Mouse (Mus musculus) embryonic facial prominence, embryonic 10.5 days (tissue): ENCODE measurements around the gene Chrm2. TPM values are rescaled to one million over a fixed set of nuclear protein-coding genes. Genes with fewer than 3 reads are reported as not detected.
A peak's percentile ranks its signal among the peaks of the same experiment; 100 is the strongest.

ENCODE experiments used
- DNase-seq: peaks from one replicate; pipeline ENCODE4 v3.0.0-alpha.2; 2017; ENCODE audit warnings: low spot score
- H3K27ac ChIP-seq: fragments of 300-500 bp; sonication (generic); replicated peaks from 2 replicates; pipeline ENCODE4 v1.5.1; 2016; ENCODE audit warnings: mild to moderate bottlenecking
- H3K27me3 ChIP-seq: fragments of 300-500 bp; sonication (generic); replicated peaks from 2 replicates; pipeline ENCODE4 v1.6.1; 2016; ENCODE audit warnings: low read depth, mild to moderate bottlenecking; ENCODE audit not compliant: poor library complexity, severe bottlenecking
- H3K36me3 ChIP-seq: fragments of 300-500 bp; sonication (generic); replicated peaks from 2 replicates; pipeline ENCODE4 v1.6.1; 2016; ENCODE audit warnings: mild to moderate bottlenecking, moderate library complexity
- H3K4me1 ChIP-seq: fragments of 300-500 bp; sonication (generic); 2 replicates; pipeline ENCODE4 v1.6.1; 2016
- H3K4me3 ChIP-seq: fragments of 300-500 bp; sonication (generic); 2 replicates; pipeline ENCODE4 v1.5.1; 2016; ENCODE audit warnings: mild to moderate bottlenecking, moderate library complexity
- H3K9me3 ChIP-seq: fragments of 300-500 bp; sonication (generic); 2 replicates; pipeline ENCODE4 v1.6.1; 2016; ENCODE audit warnings: mild to moderate bottlenecking
- WGBS: fragments of 180-500 bp; shearing (Covaris S2); methylation state at CpG from one replicate; pipeline ENCODE4 v1.1.7; 2016; 5-methylcytosine and 5-hydroxymethylcytosine counted together
- polyA plus RNA-seq: library from polyadenylated mRNA; unstranded; fragments of >200 nt; fragmentation: Nextera tagmentation; extraction: Ambion mirVana; gene quantifications from 2 replicates; pipeline ENCODE4 v1.2.1, GENCODE M21; 2016

The Chrm2 gene
- 0.24 and 0.25 TPM in 2 replicates for polyA plus RNA-seq

- H3K27me3 ChIP-seq, result peaks cover 70% of the 10 kb centered on the region
- H3K36me3 ChIP-seq, result no peaks in the 10 kb centered on the region
- no peaks in the 10 kb centered on the region for H3K9me3 ChIP-seq
- DNase-seq, result peak; percentile 51
- H3K4me3 ChIP-seq, result peak within 1 kb of the TSS; percentile 64
- H3K27ac ChIP-seq, result no peak within 1 kb of the TSS
- WGBS, result 3% methylated on average over 30 of the region's 30 CpGs
- H3K4me1 ChIP-seq, result peaks cover 22% of the 10 kb centered on the region
Measured at GRCm38 (mm10) chr6:36387612-36388400, at the start of gene Chrm2. Chrm2 (plus strand) TSS chr6:36388084.

- Histone ChIP-seq H3K4me3 (no peak overlapping the region), H3K27me3 (no peaks in the 10 kb centered on the region), H3K27ac (no peak overlapping the region), H3K9me3 (no peaks in the 10 kb centered on the region), H3K4me1 (no peaks in the 10 kb centered on the region), H3K36me3 (no peaks in the 10 kb centered on the region)
- 81% methylated on average over 2 of the region's 2 CpGs for WGBS
- no peak for DNase-seq
Measured at GRCm38 (mm10) chr6:36373983-36374382, 13.9 kb upstream of the Chrm2 start.

GRCm38 (mm10) chr6:36377936-36378335 is 9.9 kb upstream of the Chrm2 start:
- WGBS, result 73% methylated on average over 4 of the region's 4 CpGs
- no peaks in the 10 kb centered on the region for H3K27me3 ChIP-seq
- H3K27ac ChIP-seq, result no peak overlapping the region
- no peak for DNase-seq
- H3K4me3 ChIP-seq, result no peak overlapping the region
- no peaks in the 10 kb centered on the region for H3K4me1 ChIP-seq
- H3K9me3 ChIP-seq, result no peaks in the 10 kb centered on the region
- H3K36me3 ChIP-seq, result no peaks in the 10 kb centered on the region

- 51% methylated on average over 3 of the region's 3 CpGs for WGBS
- no peaks in the 10 kb centered on the region for H3K36me3 ChIP-seq
- no peak overlapping the region for H3K27ac ChIP-seq
- no peak for DNase-seq
- peaks cover 41% of the 10 kb centered on the region for H3K27me3 ChIP-seq
- H3K4me1 ChIP-seq, result peaks cover 16% of the 10 kb centered on the region
- no peaks in the 10 kb centered on the region for H3K9me3 ChIP-seq
- H3K4me3 ChIP-seq, result no peak overlapping the region
Measured at GRCm38 (mm10) chr6:36384102-36384501, 3.8 kb upstream of the Chrm2 start.

- Histone ChIP-seq H3K36me3 (no peaks in the 10 kb centered on the region), H3K27me3 (peaks cover 70% of the 10 kb centered on the region), H3K4me1 (peaks cover 22% of the 10 kb centered on the region), H3K4me3 (peak overlapping the region; percentile 64), H3K27ac (no peak overlapping the region), H3K9me3 (no peaks in the 10 kb centered on the region)
- DNase-seq, result peak; percentile 57
- under 1% methylated on average over 36 of the region's 36 CpGs for WGBS
Measured at GRCm38 (mm10) chr6:36388401-36389259, 746 bp downstream of the Chrm2 start.

- Histone ChIP-seq H3K27ac (no peak overlapping the region), H3K36me3 (no peaks in the 10 kb centered on the region), H3K4me1 (peaks cover 22% of the 10 kb centered on the region), H3K27me3 (peaks cover 70% of the 10 kb centered on the region), H3K4me3 (peak overlapping the region; percentile 64), H3K9me3 (no peaks in the 10 kb centered on the region)
- 30% methylated on average over 20 of the region's 20 CpGs for whole genome bisulfite sequencing
- DNase-seq, result peak; percentile 13
Measured at GRCm38 (mm10) chr6:36389260-36389965, 1.5 kb downstream of the Chrm2 start.

GRCm38 (mm10) chr6:36393705-36394104 is 5.8 kb downstream of the Chrm2 start:
- 66% methylated on average over 4 of the region's 4 CpGs for WGBS
- no peaks in the 10 kb centered on the region for H3K9me3 ChIP-seq
- no peaks in the 10 kb centered on the region for H3K36me3 ChIP-seq
- peaks cover 9% of the 10 kb centered on the region for H3K4me1 ChIP-seq
- no peak for DNase-seq
- H3K4me3 ChIP-seq, result no peak overlapping the region
- no peak overlapping the region for H3K27ac ChIP-seq
- H3K27me3 ChIP-seq, result peaks cover 33% of the 10 kb centered on the region

- 83% methylated on average over 5 of the region's 5 CpGs for WGBS
- Histone ChIP-seq H3K4me1 (no peaks in the 10 kb centered on the region), H3K36me3 (no peaks in the 10 kb centered on the region), H3K9me3 (no peaks in the 10 kb centered on the region), H3K27me3 (no peaks in the 10 kb centered on the region), H3K27ac (no peak overlapping the region), H3K4me3 (no peak overlapping the region)
- DNase-seq, result no peak
Measured at GRCm38 (mm10) chr6:36405139-36405538, 17.3 kb downstream of the Chrm2 start.

GRCm38 (mm10) chr6:36409016-36409415 is 21.1 kb downstream of the Chrm2 start:
- no peak for DNase-seq
- H3K4me1 ChIP-seq, result no peaks in the 10 kb centered on the region
- no peaks in the 10 kb centered on the region for H3K27me3 ChIP-seq
- H3K9me3 ChIP-seq, result no peaks in the 10 kb centered on the region
- H3K36me3 ChIP-seq, result no peaks in the 10 kb centered on the region
- no peak overlapping the region for H3K27ac ChIP-seq
- no peak overlapping the region for H3K4me3 ChIP-seq

- Histone ChIP-seq H3K27me3 (no peaks in the 10 kb centered on the region), H3K27ac (no peak overlapping the region)
- 88% methylated on average over 2 of the region's 2 CpGs for WGBS
Measured at GRCm38 (mm10) chr6:36410057-36410456, 22.2 kb downstream of the Chrm2 start.

GRCm38 (mm10) chr6:36419716-36420115 is 31.8 kb downstream of the Chrm2 start:
- Histone ChIP-seq H3K4me1 (no peaks in the 10 kb centered on the region), H3K36me3 (no peaks in the 10 kb centered on the region), H3K27me3 (no peaks in the 10 kb centered on the region), H3K27ac (no peak overlapping the region), H3K4me3 (no peak overlapping the region), H3K9me3 (no peaks in the 10 kb centered on the region)
- 70% methylated on average over 2 of the region's 2 CpGs for WGBS
- no peak for DNase-seq

More at GRCm38 (mm10) chr6:36410057-36410456, 22.2 kb downstream of the Chrm2 start:
- Histone ChIP-seq H3K4me3 (no peak overlapping the region), H3K36me3 (no peaks in the 10 kb centered on the region), H3K4me1 (no peaks in the 10 kb centered on the region), H3K9me3 (no peaks in the 10 kb centered on the region)
- DNase-seq, result no peak

- no peaks in the 10 kb centered on the region for H3K36me3 ChIP-seq
- no peaks in the 10 kb centered on the region for H3K27me3 ChIP-seq
- H3K9me3 ChIP-seq, result no peaks in the 10 kb centered on the region
- 93% methylated on average over 6 of the region's 6 CpGs for WGBS
- H3K27ac ChIP-seq, result no peak overlapping the region
- no peak overlapping the region for H3K4me3 ChIP-seq
- H3K4me1 ChIP-seq, result no peaks in the 10 kb centered on the region
- no peak for DNase-seq
Measured at GRCm38 (mm10) chr6:36437964-36438363, 50.1 kb downstream of the Chrm2 start.
